Mouse (Mus musculus) lung, adult 2 months (tissue): Measurements from ENCODE around the gene Erp27.

Experiments
- CTCF ChIP-seq: fragments of 200-500 bp; IDR thresholded peaks from 2 replicates; pipeline ENCODE4 v1.5.1; 2011; ENCODE audit warnings: mild to moderate bottlenecking, low read length, control low read depth; ENCODE audit not compliant: insufficient read depth
- POLR2A ChIP-seq: fragments of 200-500 bp; IDR thresholded peaks from 2 replicates; pipeline ENCODE4 v1.6.1; 2011; ENCODE audit warnings: low read depth, mild to moderate bottlenecking, control low read depth, low read length, borderline replicate concordance; ENCODE audit errors: extremely low read depth

- TF ChIP-seq POLR2A (no peak), CTCF (no peak)
Measured at GRCm38 (mm10) chr6:136900369-136901009, 21.5 kb downstream of the Erp27 start.
